Mouse (Mus musculus): ENCODE data around the gene Fxyd6. TPM values are rescaled to one million over a fixed set of nuclear protein-coding genes. Genes with fewer than 3 reads are reported as not detected.
A peak's percentile ranks its signal among the peaks of the same experiment; 100 is the strongest.

Fxyd6 gene
- polyA plus RNA-seq (2015; fragmentation: Nextera tagmentation; extraction: Ambion mirVana), result 3.6 and 4.3 TPM in 2 replicates

DNA sequence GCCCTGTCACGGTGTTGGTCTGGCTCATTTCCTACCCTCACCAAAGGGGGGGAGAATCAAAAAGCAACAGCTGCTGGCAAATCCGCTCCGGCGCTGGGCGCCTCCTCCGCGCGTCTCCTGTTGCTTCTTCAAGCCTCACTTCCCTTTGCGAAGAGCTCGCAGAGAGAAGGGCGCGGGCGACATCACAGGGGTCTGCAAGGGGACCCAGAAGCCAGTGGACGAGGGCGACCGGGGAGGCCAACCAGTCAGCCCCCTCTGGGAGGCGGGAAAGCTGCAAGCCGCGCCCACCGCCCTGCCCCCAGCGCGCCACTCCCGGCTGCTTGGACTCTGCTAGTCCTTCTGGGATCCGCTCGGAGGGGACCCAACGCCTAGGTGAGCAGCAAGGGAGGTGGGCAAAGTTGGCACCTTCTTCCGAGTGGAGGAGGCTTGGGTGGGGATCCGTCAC, at the start of gene Fxyd6:
Fxyd6 (plus strand) TSS at position 69 of the 445 bp plus-strand sequence.
- DNase-seq (ENCODE audit: low spot score), result peak; percentile 24

DNA sequence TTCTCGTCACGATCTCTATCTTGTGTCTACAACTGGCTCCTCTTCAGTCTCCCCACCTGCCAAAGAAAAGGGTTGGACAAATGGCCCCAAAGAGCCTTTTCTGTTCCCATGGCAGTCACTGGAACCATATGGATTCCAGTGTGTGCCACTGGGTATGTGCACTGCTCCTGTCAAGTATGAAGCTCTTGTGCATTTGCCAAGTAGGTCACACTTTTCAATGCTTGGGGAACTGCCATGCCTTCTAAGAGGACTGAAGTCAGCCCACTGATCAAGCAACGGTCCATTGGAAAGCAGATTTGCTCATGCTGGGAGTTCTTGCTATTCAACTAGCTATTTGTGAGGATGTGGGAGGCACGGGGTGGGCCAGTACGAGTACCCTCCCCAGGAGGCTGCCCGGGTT, 48.5 kb upstream of the Fxyd6 start:
- DNase-seq (ENCODE audit: low spot score), result no peak

DNA sequence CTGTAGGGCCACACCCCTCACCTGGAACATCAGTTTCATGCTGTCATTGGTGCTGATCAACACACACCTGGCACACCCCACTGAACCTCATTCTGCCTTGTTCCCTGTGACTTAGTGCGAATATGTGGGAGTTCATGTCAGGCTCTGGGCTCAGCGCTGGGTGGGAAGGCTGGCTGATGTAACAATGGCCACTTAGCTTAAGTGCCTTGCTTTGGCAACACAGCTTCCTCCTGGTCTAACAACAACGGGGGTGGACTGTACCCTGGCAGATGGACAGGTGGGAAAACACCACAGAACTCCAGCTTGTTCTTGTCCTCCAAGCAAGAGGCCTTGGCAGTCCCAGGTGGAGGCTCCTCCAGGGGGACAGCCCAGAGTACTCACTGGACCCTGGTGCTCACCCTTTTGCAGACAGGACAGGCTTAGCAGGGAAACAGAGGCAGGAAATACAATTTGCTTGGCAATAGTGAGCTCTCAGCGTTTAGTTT, 48.0 kb upstream of the Fxyd6 start:
- no peak for DNase-seq (ENCODE audit: low spot score)

DNA sequence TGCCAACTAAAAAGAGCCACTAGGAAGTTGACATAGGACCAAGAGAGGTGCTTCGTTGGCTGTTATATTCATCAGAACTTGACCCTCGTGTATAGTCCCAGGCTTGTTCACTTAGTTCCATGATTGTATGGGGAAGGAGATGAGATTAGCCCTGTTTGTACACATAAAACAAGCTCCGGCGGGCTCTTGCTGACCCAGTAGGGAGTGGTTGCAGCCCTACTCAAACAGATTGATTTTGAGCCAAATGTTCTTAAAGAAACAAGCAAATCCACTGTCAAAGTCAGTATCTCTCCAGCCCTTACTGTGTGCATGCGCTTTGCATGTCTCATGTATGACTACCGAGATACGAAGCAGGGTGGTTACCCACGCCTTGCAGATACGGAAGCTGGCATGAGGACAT, 43.6 kb upstream of the Fxyd6 start:
- no peak for DNase-seq (ENCODE audit: low spot score)

DNA sequence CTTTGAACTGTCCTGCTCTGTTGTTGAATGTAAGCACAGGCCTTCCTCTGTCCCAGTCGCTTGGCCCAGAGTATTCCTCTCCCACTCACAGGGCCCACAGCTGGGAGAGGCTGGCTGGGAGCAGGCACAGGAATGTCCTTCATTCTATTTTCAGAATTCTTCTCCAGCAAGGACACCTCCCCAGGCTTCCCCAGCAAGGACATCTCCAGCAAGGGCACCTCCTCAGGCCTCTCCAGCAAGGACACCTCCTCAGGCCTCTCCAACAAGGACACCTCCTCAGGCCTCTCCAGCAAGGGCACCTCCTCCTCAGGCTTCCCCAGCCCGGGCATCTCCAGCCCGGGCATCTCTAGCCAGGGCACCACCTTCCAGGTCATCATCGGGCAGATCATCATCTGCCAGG, 41.7 kb upstream of the Fxyd6 start:
- no peak for DNase-seq (ENCODE audit: low spot score)

DNA sequence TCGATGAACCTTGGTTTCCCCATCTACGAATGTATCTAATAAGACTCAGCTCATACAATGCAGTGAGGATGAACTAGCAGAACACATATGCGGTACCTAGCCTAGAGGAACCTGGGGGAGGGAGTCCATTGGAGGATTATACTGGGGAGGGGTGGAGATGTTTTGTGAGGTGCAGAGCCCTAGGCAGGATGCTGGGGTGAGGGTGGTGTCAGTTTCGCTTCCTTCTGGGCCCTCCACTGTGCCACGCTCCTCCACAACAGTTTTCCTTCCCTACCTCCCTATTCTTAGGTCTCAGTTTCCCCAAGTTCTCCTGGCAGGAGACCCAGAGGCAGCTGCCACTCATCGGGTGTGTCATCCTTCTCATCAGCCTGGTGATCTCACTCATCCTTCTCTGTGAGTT, 40.4 kb upstream of the Fxyd6 start:
- DNase-seq (ENCODE audit: low spot score), result no peak

DNA sequence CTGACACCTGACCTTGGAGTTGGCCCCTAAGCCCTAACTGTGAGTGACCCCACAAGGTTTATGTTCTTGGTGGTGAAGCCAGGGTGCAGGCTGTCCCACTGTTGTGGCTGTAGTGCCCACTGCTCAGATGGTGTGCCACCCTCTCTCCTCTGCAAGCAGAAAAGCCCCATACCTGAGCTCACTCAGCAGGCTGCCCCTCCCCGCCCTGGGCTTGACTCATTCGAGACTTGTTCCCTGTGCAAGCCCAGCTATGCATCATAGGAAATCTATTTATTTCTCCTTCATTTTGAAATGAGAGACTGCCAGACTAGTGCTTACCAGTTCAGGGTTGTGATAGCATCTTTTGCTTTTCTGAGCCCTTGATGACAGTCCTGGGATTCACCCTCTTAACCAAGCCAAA, 32.6 kb upstream of the Fxyd6 start:
- no peak for DNase-seq (ENCODE audit: low spot score)

DNA sequence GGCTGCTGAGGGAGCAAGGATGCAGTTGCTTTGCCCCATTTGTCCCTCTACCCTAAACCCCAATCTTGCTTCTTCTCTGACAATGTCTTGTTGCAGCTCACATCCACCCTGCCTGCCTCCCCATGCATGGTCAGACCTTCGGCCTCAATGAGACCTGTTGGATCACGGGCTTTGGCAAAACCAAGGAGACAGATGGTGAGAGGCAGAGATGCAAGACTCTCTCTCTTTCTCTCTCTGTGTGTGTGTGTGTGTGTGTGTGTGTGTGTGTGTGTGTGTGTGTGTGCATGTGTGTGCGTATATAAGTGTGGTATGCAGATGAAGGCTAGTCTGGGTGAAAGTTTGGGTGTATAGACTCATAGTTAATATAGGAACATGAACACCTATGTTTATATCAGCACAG, 26.9 kb upstream of the Fxyd6 start:
- no peak for DNase-seq (ENCODE audit: low spot score)

DNA sequence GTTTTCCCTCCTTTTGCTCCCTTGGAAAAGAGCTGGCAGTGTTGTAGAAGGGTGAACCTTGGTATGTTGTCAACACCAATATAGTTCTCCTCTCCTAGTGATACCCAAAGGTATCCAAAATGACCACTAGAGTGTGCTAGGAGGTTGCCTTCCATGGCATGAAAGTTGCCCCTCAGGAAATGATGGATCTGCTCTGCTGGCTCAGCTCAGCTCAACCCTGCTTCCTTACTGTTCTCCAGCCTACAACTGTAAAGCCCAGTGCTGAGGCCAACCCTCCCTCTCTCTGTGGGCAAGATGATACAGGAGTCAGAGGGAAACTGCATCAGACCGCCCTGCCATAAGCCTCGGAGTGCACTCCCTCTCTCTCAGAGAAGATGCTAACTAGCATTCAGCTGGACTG, 24.5 kb upstream of the Fxyd6 start:
- DNase-seq (ENCODE audit: low spot score), result peak; percentile 5

DNA sequence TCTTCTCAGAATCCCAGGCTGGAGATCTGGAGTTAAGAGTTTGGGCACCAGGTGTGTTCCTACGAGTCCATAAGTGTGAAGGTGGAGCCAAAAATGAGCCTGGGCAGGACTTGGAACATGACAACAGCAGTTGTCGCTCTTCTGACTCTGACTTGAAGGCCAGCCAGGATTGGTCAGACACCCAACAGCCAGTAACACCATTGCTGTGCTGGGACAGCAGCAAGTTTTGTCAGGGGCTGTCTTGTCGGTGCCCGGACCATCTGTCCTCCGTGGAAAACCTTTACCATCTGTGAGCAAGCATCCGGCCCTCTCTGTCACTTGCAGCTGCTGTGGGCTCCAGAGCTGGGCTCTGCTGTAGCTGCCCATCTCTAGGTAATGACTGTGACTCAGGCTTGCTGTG, 23.7 kb upstream of the Fxyd6 start:
- DNase-seq (ENCODE audit: low spot score), result no peak

DNA sequence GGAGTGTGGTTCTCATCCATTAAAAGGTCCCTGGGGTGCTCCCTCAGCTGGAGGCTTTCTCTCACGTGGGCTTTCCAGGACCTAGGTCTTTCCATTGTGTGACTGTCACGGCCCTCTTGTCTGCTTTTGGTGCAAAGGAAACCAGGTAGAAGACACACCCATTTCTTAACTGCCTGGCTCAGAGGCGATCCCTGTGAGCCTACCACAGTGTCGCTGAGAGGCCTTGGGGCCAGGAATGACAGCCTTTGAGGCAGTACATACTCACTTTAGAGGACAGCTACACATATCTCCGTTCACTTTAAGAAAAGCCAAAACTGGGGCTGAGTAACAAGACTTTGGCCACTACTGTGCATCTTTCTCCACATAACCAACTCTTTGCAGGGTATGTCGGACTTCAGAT, 21.4 kb upstream of the Fxyd6 start:
- DNase-seq (ENCODE audit: low spot score), result no peak

DNA sequence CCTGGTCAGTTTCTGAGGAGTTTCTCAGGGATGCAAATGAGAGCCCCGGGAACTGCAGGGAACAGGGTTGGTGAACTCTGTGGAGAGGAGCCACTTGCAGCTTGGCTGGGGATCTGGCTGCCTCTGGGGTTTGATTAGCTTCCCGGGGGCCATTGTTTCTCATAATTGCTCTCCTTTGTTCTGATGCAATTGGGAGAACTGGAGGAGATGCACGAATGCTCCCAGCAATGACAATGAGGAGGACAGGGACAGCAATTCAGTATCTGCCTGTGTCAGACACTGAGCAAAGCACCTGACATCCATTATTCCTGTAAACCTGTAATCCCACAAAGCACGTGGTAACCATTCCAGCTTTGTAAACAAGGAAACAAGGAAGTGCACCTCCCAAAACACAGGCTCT, 20.8 kb upstream of the Fxyd6 start:
- DNase-seq (ENCODE audit: low spot score), result no peak

DNA sequence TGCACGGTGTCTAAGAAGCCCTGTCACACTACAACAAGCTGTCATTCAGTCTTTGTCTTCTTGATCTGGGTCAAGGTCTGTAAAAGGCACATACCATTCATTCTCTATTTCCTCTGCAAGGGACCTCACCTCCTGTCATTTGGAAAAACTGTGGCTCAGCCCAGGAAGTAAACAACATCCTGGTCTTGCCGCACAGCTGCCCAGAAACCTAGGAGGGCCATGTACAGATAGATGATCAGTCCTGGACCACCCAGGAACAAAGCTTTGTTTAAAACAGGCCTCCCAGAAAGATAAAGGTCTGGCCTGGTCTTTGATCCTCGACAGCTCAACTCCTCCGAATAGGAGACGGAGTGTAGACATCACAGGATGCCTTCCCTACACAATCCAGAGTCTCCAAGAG, 20.1 kb upstream of the Fxyd6 start:
- no peak for DNase-seq (ENCODE audit: low spot score)

DNA sequence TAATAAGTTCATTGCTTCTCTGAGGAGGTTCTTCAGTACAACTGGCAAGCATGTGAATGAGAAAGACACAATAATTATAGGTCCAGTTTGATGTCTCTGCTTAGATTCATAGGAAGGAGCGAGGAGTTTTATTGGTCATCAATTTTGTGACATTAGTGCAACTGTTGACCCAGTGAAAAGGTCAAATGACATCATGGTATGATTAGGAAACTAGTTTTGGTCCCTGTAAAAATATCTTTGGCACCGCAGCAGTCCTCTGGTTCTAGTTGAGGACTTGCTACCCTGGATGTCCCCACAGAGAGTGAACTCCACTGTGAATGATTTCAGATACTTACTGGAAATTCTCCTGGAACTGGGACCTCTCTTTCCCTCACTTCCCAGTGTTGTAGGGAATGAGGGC, 14.8 kb upstream of the Fxyd6 start:
- DNase-seq (ENCODE audit: low spot score), result no peak

DNA sequence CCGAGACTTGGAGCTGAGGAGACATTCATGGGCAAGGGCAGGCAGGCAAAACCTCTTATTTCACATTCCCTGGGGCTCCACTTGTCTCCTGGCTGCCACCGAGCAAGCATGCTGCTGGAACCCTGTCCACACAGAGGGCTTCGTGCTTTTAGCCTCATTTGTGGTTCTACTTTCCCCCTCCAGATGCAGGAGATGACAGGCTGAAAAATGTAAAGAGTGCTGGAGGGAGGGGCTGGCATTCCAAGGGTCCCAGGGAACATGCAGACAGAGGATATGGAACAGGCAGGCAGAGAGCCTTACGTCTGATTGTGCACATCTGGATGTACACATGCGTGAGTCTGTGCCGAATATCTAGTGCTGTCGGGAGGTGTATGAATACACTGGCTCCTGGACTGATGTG, 11.6 kb upstream of the Fxyd6 start:
- DNase-seq (ENCODE audit: low spot score), result no peak

DNA sequence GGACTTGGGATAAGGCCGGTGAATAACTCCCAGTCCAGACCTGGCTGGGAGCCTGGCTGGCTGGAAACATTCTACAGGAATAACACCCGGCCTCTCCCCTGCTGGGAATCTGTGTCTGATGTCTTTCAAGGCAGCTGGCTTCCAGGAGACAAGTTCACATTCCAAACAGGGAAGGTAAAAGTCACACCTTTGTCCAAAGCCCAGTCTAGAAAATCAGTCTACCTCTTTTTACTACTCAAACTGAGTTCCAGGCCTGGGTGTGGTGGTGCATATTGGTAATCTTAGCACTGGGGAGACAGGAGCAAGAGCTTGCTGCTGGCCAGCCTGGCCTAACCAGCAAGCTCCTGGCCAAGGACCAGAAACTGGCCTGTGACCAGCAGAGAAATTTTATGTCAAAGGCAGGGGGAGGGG, 7.9 kb upstream of the Fxyd6 start:
- no peak for DNase-seq (ENCODE audit: low spot score)

DNA sequence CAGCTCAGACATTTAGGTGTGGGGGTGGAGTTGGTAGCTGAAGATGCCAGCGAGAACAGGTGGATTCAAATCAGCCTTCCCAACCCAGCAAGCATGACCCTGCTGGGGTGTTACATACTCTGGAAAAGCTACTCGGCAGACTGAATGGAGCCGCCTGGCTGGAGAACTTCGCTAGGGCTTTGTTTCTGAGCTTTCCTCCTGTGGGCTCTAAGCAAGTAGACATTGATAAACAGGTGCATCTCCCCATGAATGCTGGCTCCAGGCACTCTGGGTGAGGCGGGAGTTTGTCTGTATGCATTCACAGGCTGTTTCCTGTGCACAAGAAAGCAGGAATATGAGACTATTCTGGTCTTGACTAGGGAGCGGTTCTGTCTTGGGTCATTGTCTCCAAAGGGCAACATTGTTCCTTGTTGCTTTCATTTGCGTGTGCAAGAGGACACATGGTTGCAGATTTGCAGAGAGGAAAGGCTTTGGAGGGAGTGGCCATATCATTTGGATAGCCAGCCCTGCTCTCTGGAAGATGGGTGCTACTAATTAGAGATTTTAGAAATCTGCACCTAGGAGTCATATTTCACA, 6.3 kb upstream of the Fxyd6 start:
- no peak for DNase-seq (ENCODE audit: low spot score)

DNA sequence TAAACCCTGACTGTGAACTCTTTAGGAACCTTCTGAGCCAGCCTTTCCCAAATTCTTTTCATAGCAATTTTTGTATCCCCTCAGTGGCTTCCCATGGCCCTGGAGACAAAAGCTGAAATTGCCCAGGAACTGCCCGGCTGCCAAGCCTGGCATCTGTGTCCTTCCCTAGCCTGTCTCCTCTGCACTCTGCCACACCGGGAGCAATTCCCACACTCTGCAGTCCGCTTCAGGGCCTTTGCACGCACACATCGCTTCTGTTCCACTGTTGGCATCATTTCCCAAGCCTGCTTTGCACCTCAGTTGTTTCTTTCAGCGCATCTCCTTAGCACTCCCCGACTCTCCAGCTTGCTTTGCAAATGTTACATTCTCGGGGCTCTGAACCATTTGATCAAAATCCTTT, 2.3 kb upstream of the Fxyd6 start:
- no peak for DNase-seq (ENCODE audit: low spot score)

DNA sequence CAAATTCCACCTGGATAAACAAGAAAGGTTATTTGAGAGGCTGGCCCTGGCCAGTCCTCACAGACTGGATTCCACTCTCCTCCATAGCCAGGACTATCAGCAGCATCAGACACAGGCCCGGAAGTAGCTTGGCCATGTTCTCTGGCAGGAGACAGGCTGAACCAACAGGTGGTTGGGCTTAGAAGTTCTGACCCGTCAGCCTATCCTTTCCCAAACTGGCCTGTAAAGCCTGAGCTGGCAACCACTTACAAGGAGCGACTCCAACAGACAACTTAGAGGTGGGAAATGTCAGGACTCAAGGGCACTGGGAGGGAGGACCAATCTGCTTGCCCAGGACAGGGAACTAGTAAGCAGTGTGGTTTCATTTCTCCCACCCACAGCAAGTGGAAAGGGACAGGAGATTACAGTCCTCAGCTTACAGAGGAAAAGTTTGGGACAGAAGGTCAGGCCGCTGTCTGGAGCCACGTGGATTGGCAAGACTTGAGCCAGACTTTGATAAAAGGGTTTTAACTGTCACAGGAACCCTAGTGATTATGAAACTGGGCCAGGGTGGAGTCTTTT, 1.6 kb upstream of the Fxyd6 start:
- DNase-seq (ENCODE audit: low spot score), result no peak

DNA sequence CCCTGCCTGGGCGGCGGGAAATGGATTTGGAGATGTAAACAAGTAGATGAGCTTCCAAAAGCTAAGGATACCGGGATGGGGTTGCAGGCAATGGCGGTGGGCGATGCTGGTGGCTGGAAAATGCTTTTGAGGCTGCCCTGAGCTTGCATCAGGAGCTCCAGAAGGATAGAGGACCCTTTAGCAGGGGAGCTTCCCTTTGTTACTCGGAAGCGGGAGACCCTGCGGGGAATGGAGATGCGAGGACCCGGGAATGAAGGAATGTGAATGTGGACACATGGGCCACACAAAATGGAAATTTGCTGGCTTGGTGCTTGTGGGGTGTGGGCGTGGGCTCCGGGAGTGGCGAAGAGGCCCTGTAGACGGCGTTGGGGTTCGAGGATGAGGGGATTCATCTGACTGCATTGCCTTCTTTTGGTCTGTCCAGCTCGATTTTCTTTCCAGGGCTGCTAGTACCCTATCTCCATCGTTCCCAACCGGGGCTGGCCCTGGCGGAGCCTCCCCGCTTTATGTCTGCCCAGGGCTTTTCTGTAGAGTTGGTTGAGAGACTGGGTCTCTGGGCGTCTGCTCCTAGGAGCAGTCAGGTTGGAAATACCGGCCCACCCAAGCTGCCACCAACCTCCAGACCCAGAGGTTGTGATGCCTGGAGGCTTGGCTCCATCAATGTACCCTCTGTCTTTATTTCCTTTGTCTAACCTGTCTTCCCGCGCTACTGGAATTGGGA, 791 bp downstream of the Fxyd6 start:
- DNase-seq (ENCODE audit: low spot score), result no peak

DNA sequence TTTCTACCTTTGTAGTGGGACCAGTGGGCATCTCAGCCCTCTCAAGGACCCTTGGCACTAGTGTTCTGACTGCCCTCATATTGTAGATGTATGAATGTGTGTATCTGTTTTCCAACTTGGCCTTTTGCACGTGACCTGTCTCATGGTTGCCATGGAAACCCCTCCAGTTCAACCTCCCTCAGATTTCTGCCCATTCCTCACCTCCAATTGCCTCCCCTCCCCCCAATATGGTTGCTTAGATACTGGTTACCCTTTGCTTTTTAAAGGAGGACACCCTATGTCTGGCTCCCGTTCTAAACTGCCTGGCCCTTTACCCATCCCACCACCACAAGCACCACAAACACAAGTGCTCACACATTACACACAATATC, 1.3 kb downstream of the Fxyd6 start:
- DNase-seq (ENCODE audit: low spot score), result no peak

DNA sequence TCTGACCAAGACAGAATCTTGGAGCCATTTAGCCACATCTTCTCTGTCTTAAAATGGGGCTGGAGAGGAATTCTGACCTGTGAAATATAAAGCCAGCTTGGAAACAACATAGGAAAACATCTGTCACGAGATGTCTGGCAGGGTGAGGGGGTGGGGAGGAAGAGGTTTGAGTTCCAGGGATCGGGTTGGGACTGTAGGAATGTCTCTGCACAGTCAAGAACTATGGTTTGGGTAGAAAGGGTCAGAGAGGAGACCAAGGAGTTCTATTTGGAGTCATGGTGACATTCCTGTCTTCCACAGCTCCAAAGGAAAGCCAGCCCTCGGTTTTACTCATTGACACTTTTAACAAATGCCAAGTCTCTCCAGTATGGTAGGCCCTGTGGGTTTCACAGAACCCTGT, 3.9 kb downstream of the Fxyd6 start:
- no peak for DNase-seq (ENCODE audit: low spot score)

DNA sequence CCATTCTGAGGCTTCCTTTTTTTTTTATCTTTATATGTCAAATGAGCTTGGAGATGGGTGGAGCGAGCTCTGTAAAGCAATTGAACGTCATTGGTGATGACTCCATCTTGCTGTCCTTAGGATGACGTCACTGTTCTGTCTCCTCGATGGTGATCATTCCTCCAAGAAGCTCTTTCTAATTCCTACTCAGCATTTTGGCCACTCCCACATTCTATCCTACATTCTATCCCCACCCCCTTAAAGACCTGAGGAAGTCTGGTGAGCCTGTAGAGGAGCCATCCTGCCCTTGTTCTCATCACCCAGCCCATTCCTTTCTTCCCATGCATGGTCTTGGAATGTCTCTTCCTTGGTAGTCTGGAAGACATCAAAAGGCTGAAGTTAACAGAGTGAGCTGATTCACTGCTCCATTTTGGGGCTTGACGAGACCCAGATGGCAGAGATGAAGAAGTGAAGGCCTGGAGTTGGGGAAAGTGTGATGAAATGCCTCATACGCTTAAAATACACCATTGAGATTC, 5.1 kb downstream of the Fxyd6 start:
- DNase-seq (ENCODE audit: low spot score), result no peak
